Mouse (Mus musculus) neural tube, embryonic 14.5 days (tissue): ENCODE results near the gene Cnnm3. TPM values are rescaled to one million over a fixed set of nuclear protein-coding genes. Genes with fewer than 3 reads are reported as not detected.

Source experiments
- ATAC-seq: fragments of 200-750 bp; cut with Nextera tagmentation; 2 replicates; pipeline ENCODE4 v1.8.0; 2017; ENCODE audit warnings: low read depth, mild to moderate bottlenecking, moderate TSS enrichment, moderate library complexity
- H3K27ac ChIP-seq: fragments of 300-500 bp; sonication (generic); 2 replicates; pipeline ENCODE4 v1.5.1; 2014; ENCODE audit warnings: low read depth, mild to moderate bottlenecking, control low read depth, low read length, moderate library complexity, mixed read lengths
- H3K27me3 ChIP-seq: fragments of 300-500 bp; sonication (generic); 2 replicates; pipeline ENCODE4 v1.6.1; 2014; ENCODE audit warnings: low read length; ENCODE audit not compliant: control insufficient read depth, insufficient read depth
- H3K36me3 ChIP-seq: fragments of 300-500 bp; sonication (generic); 2 replicates; pipeline ENCODE4 v1.6.1; 2014; ENCODE audit warnings: low read length, mixed read lengths; ENCODE audit not compliant: control insufficient read depth, insufficient read depth
- H3K4me1 ChIP-seq: fragments of 300-500 bp; sonication (generic); 2 replicates; pipeline ENCODE4 v1.6.1; 2014; ENCODE audit warnings: low read length; ENCODE audit not compliant: control insufficient read depth, insufficient read depth
- H3K4me2 ChIP-seq: fragments of 300-500 bp; sonication (generic); 2 replicates; pipeline ENCODE4 v1.6.1; 2014; ENCODE audit warnings: mild to moderate bottlenecking, low read depth, low read length, control low read depth
- H3K4me3 ChIP-seq: fragments of 300-500 bp; sonication (generic); 2 replicates; pipeline ENCODE4 v1.5.1; 2014; ENCODE audit warnings: low read depth, low read length, control low read depth, mixed read lengths
- H3K9ac ChIP-seq: fragments of 300-500 bp; sonication (generic); replicated peaks from 2 replicates; pipeline ENCODE4 v1.6.1; 2014; ENCODE audit warnings: low read depth, mild to moderate bottlenecking, control low read depth, low read length, mixed read lengths
- H3K9me3 ChIP-seq: fragments of 300-500 bp; sonication (generic); 2 replicates; pipeline ENCODE4 v1.6.1; 2016; ENCODE audit warnings: low read length; ENCODE audit not compliant: control insufficient read depth
- WGBS: fragments of 180-500 bp; shearing (Covaris S2); extraction: QIAGEN DNeasy Blood & Tissue Kit; methylation state at CpG from one replicate; pipeline ENCODE4 v1.1.7; 2014; 5-methylcytosine and 5-hydroxymethylcytosine counted together
- polyA plus RNA-seq: library from polyadenylated mRNA; unstranded; fragments of >200 nt; fragmentation: Nextera tagmentation; extraction: Ambion mirVana; gene quantifications from 2 replicates; pipeline ENCODE4 v1.2.1, GENCODE M21; 2014

Cnnm3 gene
- polyA plus RNA-seq, 1 experiment from 2014 or later, result 9.4 TPM

DNA sequence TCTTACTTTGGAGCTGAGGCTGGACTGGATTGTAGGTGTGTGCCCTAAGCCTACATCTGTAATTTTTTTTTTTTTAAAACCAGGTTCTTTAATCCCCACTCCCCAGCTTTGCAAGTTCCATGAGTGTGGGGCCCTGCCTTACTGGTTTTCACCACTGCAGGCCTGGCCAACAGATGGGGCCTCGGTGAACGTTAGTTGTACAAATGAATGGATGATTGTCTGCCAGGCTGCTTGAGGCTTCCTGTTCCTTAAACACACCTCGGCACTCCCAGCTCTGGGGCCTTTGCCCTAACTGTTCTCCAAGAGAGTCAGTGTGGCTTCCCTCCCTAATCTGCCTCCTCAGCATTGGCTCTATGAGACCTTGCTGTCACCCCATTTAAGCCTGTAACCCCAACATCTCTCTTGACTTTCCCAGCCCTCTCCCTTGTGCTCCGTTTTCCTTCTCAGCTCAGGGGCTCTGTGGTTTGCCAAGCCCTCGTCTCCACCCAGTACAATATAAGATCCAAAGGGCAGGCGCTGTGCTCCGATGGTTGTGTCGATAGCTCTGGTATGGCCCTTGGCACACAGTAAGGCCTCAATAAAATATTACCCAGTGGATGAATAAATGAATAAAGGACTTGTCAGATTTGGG lies 36.1 kb upstream of the Cnnm3 start:
- ATAC-seq, result no peak
- Histone ChIP-seq H3K27me3 (no peaks in the 10 kb centered on the region), H3K36me3 (no peaks in the 10 kb centered on the region), H3K9ac (no peak overlapping the region), H3K4me1 (peaks cover 42% of the 10 kb centered on the region), H3K27ac (0 out of 2 replicates have a peak overlapping the region, but pooled peaks have one; percentile 30), H3K9me3 (no peaks in the 10 kb centered on the region), H3K4me2 (peak overlapping the region; percentile 36), H3K4me3 (no peak overlapping the region)
- 45% methylated on average over 8 of the region's 8 CpGs for WGBS

DNA sequence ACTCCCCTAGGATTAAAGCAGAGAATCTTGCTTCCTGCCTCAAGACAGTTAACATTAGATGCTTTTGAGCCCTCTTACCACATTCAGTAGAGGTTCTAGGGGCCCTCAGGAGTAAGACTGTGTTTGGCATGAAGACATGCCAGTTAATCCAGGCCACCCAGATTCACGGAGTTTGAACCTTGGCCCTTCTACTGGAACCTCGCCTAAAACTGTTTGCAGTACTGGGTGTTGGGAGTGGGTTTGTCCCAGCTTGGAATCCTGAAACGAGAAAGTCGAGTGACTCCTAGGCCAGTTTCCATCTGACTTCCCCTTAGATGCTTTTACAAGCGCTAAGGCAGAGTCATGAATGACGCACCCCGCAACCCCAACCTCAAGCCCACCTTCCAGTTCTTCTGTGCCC lies 35.2 kb upstream of the Cnnm3 start:
- Histone ChIP-seq H3K4me2 (no peak overlapping the region), H3K27ac (no peak overlapping the region), H3K4me3 (no peak overlapping the region), H3K36me3 (no peaks in the 10 kb centered on the region), H3K9me3 (no peaks in the 10 kb centered on the region), H3K4me1 (peaks cover 39% of the 10 kb centered on the region), H3K27me3 (no peaks in the 10 kb centered on the region), H3K9ac (no peak overlapping the region)
- 82% methylated on average over 7 of the region's 7 CpGs for WGBS
- ATAC-seq, result no peak

DNA sequence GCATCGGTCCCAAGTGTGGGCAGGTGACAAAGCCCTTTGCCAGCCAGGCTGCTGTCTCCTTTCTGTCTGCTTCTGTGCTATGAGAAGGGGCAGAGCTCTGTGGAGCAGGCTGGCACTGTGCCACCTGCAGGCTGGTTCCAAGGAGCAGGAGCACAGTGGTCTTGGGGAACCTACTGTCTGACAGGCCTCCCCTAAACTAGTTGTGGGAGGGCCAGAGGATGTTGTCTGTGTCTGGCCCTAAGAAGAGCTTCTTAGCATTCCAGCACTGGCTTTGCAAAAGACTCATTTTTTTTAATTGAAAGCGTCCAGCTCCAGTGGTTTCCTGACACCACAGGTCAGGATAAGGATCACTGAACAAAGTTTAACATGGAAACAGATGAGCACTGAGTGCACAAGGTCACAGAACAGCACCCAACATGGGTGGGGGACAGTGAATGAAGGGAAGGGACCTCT lies 33.3 kb upstream of the Cnnm3 start:
- 73% methylated on average over 2 of the region's 2 CpGs for WGBS
- no peak overlapping the region for H3K4me3 ChIP-seq
- H3K9ac ChIP-seq, result no peak overlapping the region
- no peaks in the 10 kb centered on the region for H3K36me3 ChIP-seq
- H3K27ac ChIP-seq, result no peak overlapping the region
- no peaks in the 10 kb centered on the region for H3K9me3 ChIP-seq
- no peak overlapping the region for H3K4me2 ChIP-seq
- ATAC-seq, result no peak
- peaks cover 27% of the 10 kb centered on the region for H3K4me1 ChIP-seq
- H3K27me3 ChIP-seq, result no peaks in the 10 kb centered on the region

DNA sequence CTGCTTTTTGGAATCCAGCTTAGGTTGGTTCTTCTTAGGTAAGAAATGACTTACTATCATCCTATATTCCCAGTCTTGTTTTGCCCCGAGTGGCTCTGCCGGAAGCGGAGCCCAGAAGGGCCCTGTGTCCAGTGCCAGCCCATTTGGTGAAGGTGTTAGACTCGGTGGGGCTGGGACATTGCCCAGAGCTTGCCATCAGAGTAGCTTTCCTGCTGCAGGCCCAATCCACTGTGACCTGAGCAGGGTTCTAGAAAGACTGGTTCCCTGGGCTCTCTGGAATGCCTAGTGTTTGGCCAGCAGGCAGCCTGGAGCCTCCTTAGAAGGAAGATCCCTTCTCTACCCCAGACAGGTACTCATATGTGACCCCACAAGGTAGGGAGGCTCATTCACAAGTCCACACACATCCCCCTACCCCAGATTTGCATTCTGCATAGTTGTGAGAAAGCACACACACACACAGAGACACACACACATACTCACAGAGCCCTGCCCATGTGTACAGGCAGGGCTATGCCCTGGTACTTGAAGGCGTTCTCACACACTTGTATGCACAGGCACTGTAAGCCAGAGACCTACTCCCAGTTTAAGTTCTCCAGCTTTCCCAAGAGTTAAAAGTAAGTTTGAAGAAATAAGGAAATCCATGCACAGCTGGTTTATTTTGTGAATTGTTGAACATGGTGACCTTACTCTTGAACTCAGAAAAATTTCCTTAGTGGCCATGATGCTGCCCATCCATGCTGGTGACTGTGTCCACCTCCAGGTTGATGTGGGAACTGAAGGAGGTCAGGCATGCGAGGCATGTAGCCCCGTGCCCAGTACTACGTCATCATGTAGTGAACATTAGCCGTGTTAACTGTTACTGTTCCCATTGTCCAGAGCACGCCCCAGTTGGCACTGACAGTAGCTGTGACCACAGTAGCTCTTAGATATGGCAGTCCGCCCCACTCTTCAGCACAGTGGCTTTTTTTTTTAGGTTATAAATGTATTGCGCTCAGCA lies 31.5 kb upstream of the Cnnm3 start:
- ATAC-seq, result no peak
- 84% methylated on average over 12 of the region's 12 CpGs for WGBS
- H3K9ac ChIP-seq, result no peak overlapping the region
- no peaks in the 10 kb centered on the region for H3K27me3 ChIP-seq
- H3K4me2 ChIP-seq, result no peak overlapping the region
- no peaks in the 10 kb centered on the region for H3K36me3 ChIP-seq
- no peaks in the 10 kb centered on the region for H3K9me3 ChIP-seq
- peaks cover 11% of the 10 kb centered on the region for H3K4me1 ChIP-seq
- no peak overlapping the region for H3K27ac ChIP-seq
- H3K4me3 ChIP-seq, result no peak overlapping the region

DNA sequence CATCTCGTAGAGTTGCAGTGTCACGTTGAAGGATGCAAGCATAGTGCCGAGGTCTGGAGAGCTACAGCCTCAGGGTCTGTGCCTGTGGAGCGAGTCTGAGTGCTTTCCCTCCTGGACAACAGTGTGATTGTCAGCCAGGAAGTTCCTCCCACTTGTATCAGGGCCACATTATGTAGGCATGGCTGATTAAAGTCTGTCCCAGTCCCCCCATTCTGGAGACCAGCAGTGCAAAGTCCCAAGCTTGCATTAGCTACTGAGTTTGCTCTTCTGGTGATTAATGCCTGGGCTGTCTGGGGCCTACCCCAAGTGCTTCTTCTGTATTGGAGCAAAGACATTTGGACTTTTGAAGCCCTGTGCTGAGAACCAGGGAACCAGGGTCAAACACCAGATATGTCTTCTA lies 27.8 kb upstream of the Cnnm3 start:
- H3K36me3 ChIP-seq, result no peaks in the 10 kb centered on the region
- H3K4me3 ChIP-seq, result no peak overlapping the region
- no peaks in the 10 kb centered on the region for H3K9me3 ChIP-seq
- no peak overlapping the region for H3K27ac ChIP-seq
- H3K27me3 ChIP-seq, result no peaks in the 10 kb centered on the region
- no peaks in the 10 kb centered on the region for H3K4me1 ChIP-seq
- no peak for ATAC-seq
- H3K4me2 ChIP-seq, result no peak overlapping the region
- 74% methylated on average over 4 of the region's 4 CpGs for WGBS
- H3K9ac ChIP-seq, result no peak overlapping the region

DNA sequence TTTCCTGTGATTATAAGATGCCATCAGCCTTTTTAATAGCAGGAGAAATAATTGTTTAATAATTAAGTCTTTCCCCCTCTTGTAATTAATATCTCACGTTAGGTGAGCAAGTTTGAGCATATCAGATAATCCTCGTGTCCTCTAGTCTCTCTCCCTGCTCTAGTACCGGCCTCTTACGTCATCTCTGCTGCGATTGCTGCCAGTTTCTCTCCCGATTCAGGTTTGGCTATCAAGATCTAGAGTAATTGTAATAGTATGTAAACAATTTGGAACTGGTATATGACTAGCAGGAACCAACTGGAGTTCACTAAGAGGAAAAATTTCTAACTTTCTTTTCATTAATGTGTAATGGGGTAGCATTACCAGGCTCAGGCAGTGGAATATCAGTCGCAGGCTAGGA lies 26.6 kb upstream of the Cnnm3 start:
- no peaks in the 10 kb centered on the region for H3K27me3 ChIP-seq
- 78% methylated on average over 7 of the region's 7 CpGs for WGBS

DNA sequence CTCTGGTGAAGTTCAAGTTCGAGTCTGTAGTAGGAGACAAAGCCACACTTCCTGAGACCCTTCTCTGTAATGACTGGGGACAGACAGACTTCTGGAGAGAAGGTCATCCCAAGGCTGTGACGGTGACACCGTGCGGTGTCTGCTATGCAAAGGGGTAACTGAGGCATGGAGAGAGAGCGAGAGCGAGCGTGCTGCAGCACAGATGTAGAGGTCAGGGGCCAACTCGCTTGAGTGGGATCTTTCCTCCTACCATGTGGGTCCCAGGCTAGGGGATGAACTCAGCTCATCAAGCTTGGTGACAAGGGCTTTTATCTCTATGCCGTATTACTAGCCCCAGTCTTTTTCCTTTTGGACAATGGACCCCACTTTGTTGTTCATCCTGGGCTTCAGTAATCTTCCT lies 24.6 kb upstream of the Cnnm3 start:
- Histone ChIP-seq H3K4me2 (no peak overlapping the region), H3K27ac (no peak overlapping the region), H3K36me3 (no peaks in the 10 kb centered on the region), H3K9ac (no peak overlapping the region), H3K9me3 (no peaks in the 10 kb centered on the region), H3K27me3 (no peaks in the 10 kb centered on the region), H3K4me3 (no peak overlapping the region), H3K4me1 (no peaks in the 10 kb centered on the region)
- 78% methylated on average over 9 of the region's 9 CpGs for WGBS
- no peak for ATAC-seq

More for the DNA sequence above, 26.6 kb upstream of the Cnnm3 start:
- no peak for ATAC-seq
- no peaks in the 10 kb centered on the region for H3K9me3 ChIP-seq
- no peak overlapping the region for H3K9ac ChIP-seq
- H3K36me3 ChIP-seq, result no peaks in the 10 kb centered on the region
- H3K4me1 ChIP-seq, result no peaks in the 10 kb centered on the region
- H3K4me3 ChIP-seq, result no peak overlapping the region
- H3K4me2 ChIP-seq, result no peak overlapping the region
- H3K27ac ChIP-seq, result no peak overlapping the region

DNA sequence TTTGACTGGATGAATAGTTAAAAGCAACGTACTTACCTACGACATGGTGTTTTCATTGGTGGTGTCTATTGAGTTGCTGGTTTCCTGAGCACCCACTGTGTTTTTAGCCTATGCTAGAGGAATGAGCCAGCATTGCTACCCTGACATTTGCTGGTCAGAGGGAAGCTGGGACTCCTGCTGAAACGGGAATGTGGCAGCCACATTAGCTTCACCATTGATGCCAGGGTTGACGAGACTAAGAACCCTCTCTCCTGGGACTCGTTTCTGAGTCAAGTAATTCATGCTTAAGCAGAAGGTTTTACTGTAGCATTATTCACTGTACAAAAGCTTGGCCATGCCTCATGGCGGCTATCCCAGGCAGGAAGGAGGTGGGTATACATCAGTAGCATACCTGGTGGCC lies 22.0 kb upstream of the Cnnm3 start:
- Histone ChIP-seq H3K9ac (no peak overlapping the region), H3K4me1 (no peaks in the 10 kb centered on the region), H3K27ac (no peak overlapping the region), H3K4me2 (no peak overlapping the region), H3K36me3 (no peaks in the 10 kb centered on the region), H3K4me3 (no peak overlapping the region), H3K27me3 (no peaks in the 10 kb centered on the region), H3K9me3 (no peaks in the 10 kb centered on the region)
- 57% methylated on average over 6 of the region's 6 CpGs for WGBS
- ATAC-seq, result no peak
